Mouse (Mus musculus) spleen, postnatal 10 days (tissue): ENCODE results near the gene Cyb5d1.

Source experiments
- DNase-seq, 2 experiments: peaks; one replicate each; pipeline ENCODE4 v3.0.0; 2021 to 2022; ENCODE audit warnings: low spot score in 2 of 2

The Cyb5d1 gene

GRCm38 (mm10) chr11:69395235-69395633 is at the start of gene Cyb5d1, which contains the start of gene Naa38:
TSS of gene Cyb5d1 (minus strand) at chr11:69395631.
TSS of gene Naa38 (plus strand) at chr11:69395487.
- peak; percentile 83 to 90 for DNase-seq

- no peak for DNase-seq
Measured at GRCm38 (mm10) chr11:69443328-69443727, 47.9 kb upstream of the Cyb5d1 start.

GRCm38 (mm10) chr11:69437291-69437690 is 41.9 kb upstream of the Cyb5d1 start:
- no peak for DNase-seq

- DNase-seq: no peak
Measured at GRCm38 (mm10) chr11:69433189-69433588, 37.8 kb upstream of the Cyb5d1 start.

GRCm38 (mm10) chr11:69432640-69432982 is 37.2 kb upstream of the Cyb5d1 start:
- no peak for DNase-seq

- peak; percentile 12 to 71 for DNase-seq
Measured at GRCm38 (mm10) chr11:69431829-69432639, 36.6 kb upstream of the Cyb5d1 start.

GRCm38 (mm10) chr11:69430631-69431030 is 35.2 kb upstream of the Cyb5d1 start:
- no peak for DNase-seq

GRCm38 (mm10) chr11:69429313-69429712 is 33.9 kb upstream of the Cyb5d1 start:
- DNase-seq: no peak

- DNase-seq: peak in 1 of 2 experiments; percentile 58
Measured at GRCm38 (mm10) chr11:69428751-69429150, 33.3 kb upstream of the Cyb5d1 start.

- no peak for DNase-seq
Measured at GRCm38 (mm10) chr11:69426246-69426645, 30.8 kb upstream of the Cyb5d1 start.

GRCm38 (mm10) chr11:69423885-69424284 is 28.5 kb upstream of the Cyb5d1 start:
- no peak for DNase-seq

GRCm38 (mm10) chr11:69422842-69423241 is 27.4 kb upstream of the Cyb5d1 start:
- no peak for DNase-seq

GRCm38 (mm10) chr11:69421131-69421977 is 25.9 kb upstream of the Cyb5d1 start:
- no peak for DNase-seq

GRCm38 (mm10) chr11:69420554-69421000 is 25.1 kb upstream of the Cyb5d1 start:
- DNase-seq: no peak

GRCm38 (mm10) chr11:69419813-69420553 is 24.6 kb upstream of the Cyb5d1 start:
- peak; percentile 32 to 62 for DNase-seq

- peak in 1 of 2 experiments; percentile 27 for DNase-seq
Measured at GRCm38 (mm10) chr11:69419443-69419812, 24.0 kb upstream of the Cyb5d1 start.

- DNase-seq: peak; percentile 43 to 73
Measured at GRCm38 (mm10) chr11:69418481-69419442, 23.3 kb upstream of the Cyb5d1 start.

- peak; percentile 40 to 82 for DNase-seq
Measured at GRCm38 (mm10) chr11:69417449-69418384, 22.3 kb upstream of the Cyb5d1 start.

- DNase-seq: peak in 1 of 2 experiments; percentile 11
Measured at GRCm38 (mm10) chr11:69416921-69417448, 21.6 kb upstream of the Cyb5d1 start.
